Mouse (Mus musculus) embryonic facial prominence, embryonic 10.5 days (tissue): Measurements from ENCODE around the gene Lrrc49. TPM values are rescaled to one million over a fixed set of nuclear protein-coding genes. Genes with fewer than 3 reads are reported as not detected.

ENCODE experiments used
- DNase-seq: peaks from one replicate; pipeline ENCODE4 v3.0.0-alpha.2; 2017; ENCODE audit warnings: low spot score
- H3K27ac ChIP-seq: fragments of 300-500 bp; sonication (generic); replicated peaks from 2 replicates; pipeline ENCODE4 v1.5.1; 2016; ENCODE audit warnings: mild to moderate bottlenecking
- H3K27me3 ChIP-seq: fragments of 300-500 bp; sonication (generic); replicated peaks from 2 replicates; pipeline ENCODE4 v1.6.1; 2016; ENCODE audit warnings: low read depth, mild to moderate bottlenecking; ENCODE audit not compliant: poor library complexity, severe bottlenecking
- H3K36me3 ChIP-seq: fragments of 300-500 bp; sonication (generic); replicated peaks from 2 replicates; pipeline ENCODE4 v1.6.1; 2016; ENCODE audit warnings: mild to moderate bottlenecking, moderate library complexity
- H3K4me1 ChIP-seq: fragments of 300-500 bp; sonication (generic); 2 replicates; pipeline ENCODE4 v1.6.1; 2016
- H3K4me3 ChIP-seq: fragments of 300-500 bp; sonication (generic); 2 replicates; pipeline ENCODE4 v1.5.1; 2016; ENCODE audit warnings: mild to moderate bottlenecking, moderate library complexity
- H3K9me3 ChIP-seq: fragments of 300-500 bp; sonication (generic); 2 replicates; pipeline ENCODE4 v1.6.1; 2016; ENCODE audit warnings: mild to moderate bottlenecking
- WGBS: fragments of 180-500 bp; shearing (Covaris S2); methylation state at CpG from one replicate; pipeline ENCODE4 v1.1.7; 2016; 5-methylcytosine and 5-hydroxymethylcytosine counted together
- polyA plus RNA-seq: library from polyadenylated mRNA; unstranded; fragments of >200 nt; fragmentation: Nextera tagmentation; extraction: Ambion mirVana; gene quantifications from 2 replicates; pipeline ENCODE4 v1.2.1, GENCODE M21; 2016

The Lrrc49 gene
- polyA plus RNA-seq, 1 experiment from 2014 or later: 27.1 TPM

- Histone ChIP-seq H3K9me3 (no peaks in the 10 kb centered on the region), H3K27me3 (no peaks in the 10 kb centered on the region), H3K4me1 (peaks cover 2% of the 10 kb centered on the region; the same call in 1 of the 2 replicates), H3K4me3 (no peak overlapping the region), H3K36me3 (no peaks in the 10 kb centered on the region), H3K27ac (no peak overlapping the region)
- DNase-seq: peak; percentile 50
- WGBS: 28% methylated on average over 4 of the region's 4 CpGs
Observed at GRCm38 (mm10) chr9:60548182-60548581, 139.8 kb downstream of the Lrrc49 start.

- Histone ChIP-seq H3K27me3 (no peaks in the 10 kb centered on the region), H3K27ac (no peak overlapping the region), H3K36me3 (no peaks in the 10 kb centered on the region), H3K9me3 (no peaks in the 10 kb centered on the region), H3K4me1 (peaks cover 2% of the 10 kb centered on the region; the same call in 1 of the 2 replicates), H3K4me3 (no peak overlapping the region)
- no peak for DNase-seq
- 93% methylated on average over 2 of the region's 2 CpGs for WGBS
Observed at GRCm38 (mm10) chr9:60546169-60546568, 141.8 kb downstream of the Lrrc49 start.

GRCm38 (mm10) chr9:60545361-60546096 is 142.4 kb downstream of the Lrrc49 start:
- Histone ChIP-seq H3K4me1 (peaks cover 2% of the 10 kb centered on the region; the same call in 1 of the 2 replicates), H3K9me3 (no peaks in the 10 kb centered on the region), H3K4me3 (no peak overlapping the region), H3K27ac (no peak overlapping the region), H3K27me3 (no peaks in the 10 kb centered on the region), H3K36me3 (no peaks in the 10 kb centered on the region)
- DNase-seq: no peak
- WGBS: 82% methylated on average over 13 of the region's 13 CpGs

GRCm38 (mm10) chr9:60543422-60544015 is 144.4 kb downstream of the Lrrc49 start:
- peaks cover 2% of the 10 kb centered on the region; the same call in 1 of the 2 replicates for H3K4me1 ChIP-seq
- no peaks in the 10 kb centered on the region for H3K27me3 ChIP-seq
- 76% methylated on average over 7 of the region's 7 CpGs for WGBS
- H3K4me3 ChIP-seq: no peak overlapping the region
- H3K36me3 ChIP-seq: no peaks in the 10 kb centered on the region
- H3K9me3 ChIP-seq: no peaks in the 10 kb centered on the region
- peak overlapping the region; percentile 30; the same call in 1 of the 2 replicates for H3K27ac ChIP-seq
- DNase-seq: no peak

GRCm38 (mm10) chr9:60530310-60530709 is 157.6 kb downstream of the Lrrc49 start:
- no peak for DNase-seq
- no peaks in the 10 kb centered on the region for H3K36me3 ChIP-seq
- no peak overlapping the region for H3K4me3 ChIP-seq
- 88% methylated on average over 12 of the region's 12 CpGs for WGBS
- H3K27ac ChIP-seq: no peak overlapping the region
- peaks cover 8% of the 10 kb centered on the region for H3K4me1 ChIP-seq
- no peaks in the 10 kb centered on the region for H3K27me3 ChIP-seq
- no peaks in the 10 kb centered on the region for H3K9me3 ChIP-seq

GRCm38 (mm10) chr9:60529348-60530243 is 158.4 kb downstream of the Lrrc49 start:
- H3K27me3 ChIP-seq: no peaks in the 10 kb centered on the region
- no peaks in the 10 kb centered on the region for H3K9me3 ChIP-seq
- H3K4me3 ChIP-seq: no peak overlapping the region
- H3K36me3 ChIP-seq: no peaks in the 10 kb centered on the region
- no peak for DNase-seq
- H3K27ac ChIP-seq: no peak overlapping the region
- peaks cover 12% of the 10 kb centered on the region for H3K4me1 ChIP-seq
- 82% methylated on average over 10 of the region's 10 CpGs for WGBS

- 84% methylated on average over 3 of the region's 3 CpGs for WGBS
- Histone ChIP-seq H3K9me3 (no peaks in the 10 kb centered on the region), H3K27ac (no peak overlapping the region), H3K27me3 (no peaks in the 10 kb centered on the region), H3K36me3 (no peaks in the 10 kb centered on the region), H3K4me1 (peaks cover 12% of the 10 kb centered on the region), H3K4me3 (no peak overlapping the region)
- DNase-seq: no peak
Observed at GRCm38 (mm10) chr9:60528269-60528668, 159.7 kb downstream of the Lrrc49 start.

- H3K27me3 ChIP-seq: peaks cover 4% of the 10 kb centered on the region
- 89% methylated on average over 2 of the region's 2 CpGs for WGBS
- H3K4me3 ChIP-seq: no peak overlapping the region
- DNase-seq: no peak
- peaks cover 13% of the 10 kb centered on the region for H3K4me1 ChIP-seq
- H3K36me3 ChIP-seq: no peaks in the 10 kb centered on the region
- no peaks in the 10 kb centered on the region for H3K9me3 ChIP-seq
- no peak overlapping the region for H3K27ac ChIP-seq
Observed at GRCm38 (mm10) chr9:60527836-60528235, 160.1 kb downstream of the Lrrc49 start.

GRCm38 (mm10) chr9:60527051-60527450 is 160.9 kb downstream of the Lrrc49 start:
- no peak overlapping the region for H3K27ac ChIP-seq
- no peak overlapping the region for H3K4me3 ChIP-seq
- WGBS: 71% methylated on average over 5 of the region's 5 CpGs
- H3K27me3 ChIP-seq: peaks cover 12% of the 10 kb centered on the region
- no peaks in the 10 kb centered on the region for H3K9me3 ChIP-seq
- H3K36me3 ChIP-seq: no peaks in the 10 kb centered on the region
- peaks cover 21% of the 10 kb centered on the region for H3K4me1 ChIP-seq
- DNase-seq: no peak

GRCm38 (mm10) chr9:60526195-60526594 is 161.8 kb downstream of the Lrrc49 start:
- H3K27ac ChIP-seq: no peak overlapping the region
- H3K4me1 ChIP-seq: peaks cover 30% of the 10 kb centered on the region
- no peak for DNase-seq
- no peak overlapping the region for H3K4me3 ChIP-seq
- H3K9me3 ChIP-seq: no peaks in the 10 kb centered on the region
- WGBS: 61% methylated on average over 5 of the region's 5 CpGs
- H3K36me3 ChIP-seq: no peaks in the 10 kb centered on the region
- peaks cover 20% of the 10 kb centered on the region for H3K27me3 ChIP-seq

GRCm38 (mm10) chr9:60521806-60522264 is 166.1 kb downstream of the Lrrc49 start, which contains the start of gene Thsd4:
Thsd4 (minus strand) TSS chr9:60522046.
- peak; percentile 82 for DNase-seq
- Histone ChIP-seq H3K27me3 (peaks cover 55% of the 10 kb centered on the region), H3K4me1 (peaks cover 70% of the 10 kb centered on the region), H3K27ac (peak within 1 kb of the TSS; percentile 83), H3K36me3 (no peaks in the 10 kb centered on the region), H3K9me3 (no peaks in the 10 kb centered on the region), H3K4me3 (peak within 1 kb of the TSS; percentile 69)
- 1% methylated on average over 51 of the region's 51 CpGs for WGBS

- no peak for DNase-seq
- Histone ChIP-seq H3K4me3 (peak overlapping the region; percentile 69), H3K4me1 (peaks cover 71% of the 10 kb centered on the region), H3K27me3 (peaks cover 61% of the 10 kb centered on the region), H3K36me3 (no peaks in the 10 kb centered on the region), H3K27ac (0 out of 2 replicates have a peak overlapping the region, but pooled peaks have one; percentile 83), H3K9me3 (no peaks in the 10 kb centered on the region)
- 29% methylated on average over 5 of the region's 5 CpGs for WGBS
Observed at GRCm38 (mm10) chr9:60521143-60521542, 166.8 kb downstream of the Lrrc49 start.
